ENCODE assay signal across 1 mouse cellular context in the genomic region with DNA sequence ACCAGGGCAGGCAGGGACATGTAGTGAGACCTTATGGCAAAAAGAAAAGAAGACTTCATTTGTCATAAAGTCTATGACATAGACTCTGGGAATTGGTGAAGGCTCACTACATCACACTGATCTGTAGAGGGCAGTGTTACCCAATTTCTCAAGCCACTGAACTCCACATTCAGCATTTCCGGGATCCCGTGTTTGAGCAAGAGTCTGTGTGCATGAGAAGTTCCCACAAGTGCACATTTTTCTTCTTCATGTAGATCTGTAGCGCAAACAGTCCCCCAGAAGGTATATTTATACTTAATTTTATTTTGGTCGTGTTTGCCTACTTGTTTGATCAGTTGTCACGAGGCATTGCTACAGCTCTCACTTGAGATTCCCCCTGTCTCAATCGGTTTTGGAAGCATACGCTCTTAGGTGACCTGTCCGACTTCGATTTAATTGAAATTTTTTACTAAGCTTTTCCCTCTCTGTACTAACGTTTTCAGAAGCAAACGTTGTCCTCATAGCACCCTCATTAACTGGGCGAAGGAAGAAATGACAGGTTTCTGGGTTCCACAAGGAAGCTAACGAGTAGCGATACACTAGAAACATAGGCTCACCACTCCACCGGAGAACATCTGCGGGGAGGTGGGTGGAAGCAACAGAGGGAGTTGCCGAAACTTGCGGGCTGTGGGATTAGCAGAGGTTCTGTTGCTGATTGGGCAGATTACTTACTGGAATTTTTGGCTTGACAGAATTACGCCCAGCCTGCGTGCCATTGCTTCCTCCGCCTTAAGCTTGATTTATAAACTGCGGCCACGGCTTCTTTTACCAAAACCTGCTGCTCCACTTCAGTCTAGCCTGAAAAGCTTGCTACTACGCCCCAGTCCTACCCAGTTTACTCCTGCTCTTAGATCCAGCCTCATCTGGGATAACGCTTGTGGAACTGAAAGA.
TF ChIP-seq lines count a peak whose summit lies in the region.

No protein-coding gene starts in this region.

TF ChIP-seq in myocyte, 11 proteins besides CTCF, POLR2A, EP300 and RAD21 (continued from another document):
- TF ChIP-seq USF1 (IDR thresholded peaks at IDR 0.05; ENCODE audit: low read depth) (no peak), E2F4 (IDR thresholded peaks at IDR 0.05; ENCODE audit: insufficient read depth) (no peak), MYOG (IDR thresholded peaks at IDR 0.05; ENCODE audit: control insufficient read depth in 1 of 3, insufficient read depth in 1 of 3, insufficient read length in 2 of 3, low read depth in 2 of 3) (no peak)
TF ChIP-seq in myocyte: peak in this region for 0.
